Mouse (Mus musculus) heart, postnatal 4 days (tissue): ENCODE measurements at regions not wholly inside any gene's neighbourhood (a gene's known extent, or its start where the extent isn't known, plus 50 kb on each side); places are given as distances from the start of the nearest gene placed in this dataset.

Experiments used
- DNase-seq: peaks from one replicate; pipeline ENCODE4 v3.0.0; 2021

GRCm38 (mm10) chr3:63036691-63037090, 204.6 kb upstream of the Mme start:
- no peak for DNase-seq

- DNase-seq: no peak
These were observed 170.6 kb upstream of the Mme start for GRCm38 (mm10) chr3:63070786-63071185.

- DNase-seq: no peak
These were observed 168.3 kb upstream of the Mme start for GRCm38 (mm10) chr3:63073051-63073450.

- DNase-seq: no peak
These were observed 163.2 kb upstream of the Mme start for GRCm38 (mm10) chr3:63078181-63078580.

- no peak for DNase-seq
These were observed 159.2 kb upstream of the Mme start for GRCm38 (mm10) chr3:63082161-63082560.

GRCm38 (mm10) chr3:63085426-63085825, 155.9 kb upstream of the Mme start:
- no peak for DNase-seq

- no peak for DNase-seq
These were observed 148.4 kb upstream of the Mme start for GRCm38 (mm10) chr3:63092901-63093300.

GRCm38 (mm10) chr3:63115216-63115615, 126.1 kb upstream of the Mme start:
- no peak for DNase-seq

- DNase-seq: no peak
These were observed 109.5 kb upstream of the Mme start for GRCm38 (mm10) chr3:63131883-63132282.

- peak; percentile 26 for DNase-seq
These were observed 103.8 kb upstream of the Mme start for GRCm38 (mm10) chr3:63137391-63138147.

GRCm38 (mm10) chr3:63146237-63146636, 95.1 kb upstream of the Mme start:
- no peak for DNase-seq

GRCm38 (mm10) chr3:63182411-63183166, 58.7 kb upstream of the Mme start:
- DNase-seq: no peak

GRCm38 (mm10) chr3:63187836-63188440, 53.4 kb upstream of the Mme start:
- no peak for DNase-seq
